Mouse (Mus musculus): ENCODE data around the gene Bcas3.

Gene Bcas3

DNA sequence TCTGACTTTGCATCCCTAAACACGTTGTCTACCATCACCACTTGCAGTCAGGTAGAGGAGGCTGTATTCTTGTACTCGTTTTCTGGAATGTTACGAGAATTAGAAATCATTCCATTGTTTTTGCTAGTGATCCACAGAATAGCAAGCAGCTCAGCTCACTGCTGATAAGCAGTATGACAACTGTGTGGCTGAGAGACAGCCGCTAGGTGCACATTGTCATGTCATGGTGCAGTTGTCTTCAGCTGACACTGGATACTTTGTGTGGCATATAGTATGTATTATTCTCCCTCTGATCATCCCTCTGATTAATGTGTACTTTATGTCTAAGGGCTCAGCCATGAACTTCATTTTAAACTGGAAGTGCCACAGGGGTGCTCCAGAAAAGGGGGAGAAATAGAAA is 190.3 kb downstream of the Bcas3 start:
- no peak for DNase-seq

DNA sequence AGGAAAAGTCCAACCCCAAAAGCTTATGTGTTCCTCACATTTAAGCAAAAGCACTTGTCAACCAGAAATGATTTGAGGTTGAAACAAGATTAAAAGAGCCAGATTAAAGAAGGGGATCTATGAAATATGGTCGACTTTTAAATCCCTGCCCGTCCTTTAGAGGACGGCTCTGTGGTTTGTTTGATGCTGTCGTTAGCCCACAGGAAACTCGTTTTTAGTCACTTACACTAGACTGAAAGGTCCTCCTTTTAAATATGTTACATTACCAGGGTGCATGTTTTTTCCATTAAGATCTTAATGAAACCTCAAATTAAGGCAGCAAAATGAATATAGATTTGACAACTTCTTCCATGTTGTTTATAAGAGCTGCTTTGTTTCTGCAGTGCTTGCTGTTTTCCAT is 192.6 kb downstream of the Bcas3 start:
- no peak for DNase-seq

DNA sequence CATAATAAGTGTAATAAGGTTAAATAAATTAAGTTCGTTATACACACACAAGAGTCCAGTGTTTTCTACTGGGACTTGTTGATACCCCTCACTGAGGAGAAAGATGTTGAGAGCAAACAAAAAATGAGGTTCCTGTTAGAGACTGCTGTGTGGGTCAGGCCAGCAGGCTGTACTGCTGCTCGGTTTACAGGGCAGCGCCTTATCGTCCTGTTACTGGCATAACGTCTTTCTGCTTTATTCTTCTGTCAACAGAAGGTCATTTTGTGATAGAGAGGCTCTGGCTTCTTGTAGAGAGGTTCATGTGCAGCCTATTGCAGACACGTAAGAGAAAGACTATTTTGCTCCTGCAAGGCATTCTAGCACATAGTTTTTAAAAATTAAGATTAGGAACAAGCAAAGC is 195.0 kb downstream of the Bcas3 start:
- no peak for DNase-seq

- DNase-seq, result no peak
These were observed 196.7 kb downstream of the Bcas3 start for GRCm38 (mm10) chr11:85549651-85550050.

- no peak for DNase-seq
These were observed 202.1 kb downstream of the Bcas3 start for GRCm38 (mm10) chr11:85555066-85555465.

DNA sequence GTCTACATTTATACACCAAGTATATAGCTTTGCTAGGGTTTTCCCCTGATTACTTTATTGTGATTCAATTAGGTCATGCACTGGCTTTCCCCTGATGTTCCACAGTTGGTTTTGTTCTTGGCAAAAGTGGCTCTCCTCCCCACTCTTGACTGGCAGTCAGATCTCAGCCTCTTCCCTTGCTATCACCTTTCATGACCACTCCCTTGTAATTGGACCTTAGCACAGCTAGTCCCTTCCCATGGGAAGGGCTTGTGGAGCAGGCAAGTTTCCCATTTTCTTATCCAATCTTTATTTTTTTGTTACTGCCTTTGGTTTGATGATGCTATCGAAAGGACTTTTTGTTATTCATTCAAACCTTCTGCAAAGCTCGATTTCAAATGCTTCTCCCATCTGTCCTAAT is 202.8 kb downstream of the Bcas3 start:
- DNase-seq, result no peak

DNA sequence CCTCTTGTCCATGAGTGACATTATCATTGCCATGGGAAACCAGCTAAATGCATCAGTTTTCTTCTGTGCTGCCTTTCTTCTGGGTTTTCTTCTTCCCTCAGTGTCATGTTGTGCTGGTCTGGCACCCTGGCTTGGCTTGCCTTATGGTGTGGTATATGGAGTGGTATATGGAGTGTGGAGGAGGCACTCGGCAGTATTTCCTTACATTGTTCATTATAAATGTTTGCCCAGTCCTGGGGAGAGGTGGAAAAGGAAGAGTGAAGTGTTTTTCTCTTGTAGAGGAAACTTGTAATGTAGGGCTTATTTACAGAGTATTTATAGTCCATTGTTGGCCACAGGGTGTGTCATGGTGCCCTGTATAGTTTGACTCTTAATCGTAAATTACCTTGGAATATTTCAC is 212.1 kb downstream of the Bcas3 start:
- DNase-seq, result no peak

GRCm38 (mm10) chr11:85571040-85571439 is 218.1 kb downstream of the Bcas3 start:
- DNase-seq, result no peak

DNA sequence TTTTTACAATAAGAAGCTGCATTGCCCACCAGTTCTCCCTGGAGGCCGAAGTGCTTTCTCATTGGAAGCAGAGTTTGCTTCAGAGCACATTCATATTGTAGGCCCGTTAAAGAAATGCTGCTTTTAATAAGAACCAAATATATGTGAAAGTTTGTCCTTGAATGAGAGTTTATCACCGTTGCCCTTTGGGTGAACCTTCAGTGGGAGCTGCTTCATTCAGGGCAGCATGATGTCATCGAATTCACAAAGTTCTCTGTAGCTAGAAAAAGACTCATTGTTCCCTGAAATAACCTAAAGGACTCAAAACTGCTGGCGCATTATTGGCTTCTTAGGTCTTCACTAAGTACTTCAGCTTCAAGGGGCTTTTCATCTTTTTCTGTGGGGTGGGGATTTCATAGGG is 219.0 kb downstream of the Bcas3 start:
- DNase-seq, result no peak

DNA sequence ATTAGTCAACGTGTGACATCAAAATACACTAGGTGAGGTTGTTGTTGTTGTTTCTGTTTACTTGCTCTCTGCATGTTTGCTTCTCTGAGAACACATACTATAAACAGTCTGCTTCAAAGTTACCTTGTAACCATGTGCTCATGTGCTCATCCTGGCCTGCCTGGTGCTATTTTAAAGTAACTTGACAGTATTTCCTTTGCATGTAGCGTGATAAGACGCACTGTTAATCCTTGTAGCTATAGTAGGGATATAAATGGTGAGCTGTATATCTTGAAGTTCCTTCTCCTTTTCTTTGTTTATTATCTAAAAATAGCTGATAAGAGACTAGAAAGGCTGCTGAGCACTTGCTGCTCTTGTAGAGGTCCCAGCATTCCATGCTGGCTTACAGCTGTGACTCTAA is 219.6 kb downstream of the Bcas3 start:
- DNase-seq, result no peak

DNA sequence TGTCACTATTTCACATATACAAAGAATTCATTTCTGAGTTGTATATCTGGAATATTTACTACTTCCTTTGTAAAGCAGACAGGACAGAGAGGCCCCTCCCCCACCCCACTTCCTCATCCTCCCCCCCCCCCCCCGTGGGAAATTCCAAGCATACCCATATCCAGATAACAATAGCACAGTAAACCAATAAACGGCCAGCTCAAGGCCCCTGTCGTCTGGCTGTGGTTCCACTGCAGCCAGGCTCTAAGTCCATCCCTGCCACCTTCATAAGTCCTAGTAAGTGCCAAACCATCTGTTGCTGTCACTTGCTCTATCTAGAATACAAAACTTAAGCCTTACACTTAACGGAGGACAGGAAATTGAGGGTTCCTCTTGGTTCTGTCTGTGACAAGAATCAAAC is 221.5 kb downstream of the Bcas3 start:
- DNase-seq, result no peak

- no peak for DNase-seq
These were observed 225.1 kb downstream of the Bcas3 start for GRCm38 (mm10) chr11:85577816-85578645.

DNA sequence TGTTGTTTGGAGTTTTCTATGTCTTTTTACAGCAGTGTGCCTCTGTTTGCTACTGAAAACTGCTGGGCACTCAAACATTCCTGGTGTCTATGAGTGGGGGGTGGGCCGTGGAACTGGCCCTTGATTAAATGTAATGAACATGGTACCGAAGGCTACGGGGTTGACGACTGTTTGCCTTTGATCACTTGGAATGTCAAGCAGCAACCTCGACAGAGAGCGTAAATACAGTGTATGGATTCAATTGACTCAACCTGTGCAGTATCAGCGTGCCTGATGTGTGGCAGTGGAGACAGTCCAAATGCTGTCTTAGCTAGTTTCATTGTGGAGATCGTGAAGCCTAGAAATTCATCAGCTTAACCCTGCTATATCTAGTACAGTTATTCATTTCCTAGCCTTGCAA is 231.1 kb downstream of the Bcas3 start:
- no peak for DNase-seq

DNA sequence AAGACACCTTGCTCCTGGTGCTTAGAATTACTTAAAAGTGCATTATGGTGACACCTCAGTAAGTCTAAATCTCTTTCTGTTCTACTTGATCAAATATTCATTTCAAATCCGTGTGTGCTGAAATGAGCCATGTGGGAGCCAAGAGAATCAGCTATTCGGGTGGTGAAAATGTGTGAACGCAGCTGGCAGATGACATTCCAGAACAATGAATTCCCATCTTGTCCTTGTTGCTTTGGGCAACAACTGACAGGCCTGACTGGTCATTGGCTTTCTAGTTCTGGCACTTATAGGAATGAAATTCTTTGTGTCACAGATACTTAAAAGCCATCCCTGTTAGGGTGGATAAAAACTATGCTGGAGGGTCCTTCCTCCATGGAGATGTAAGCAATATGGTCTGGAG is 240.7 kb downstream of the Bcas3 start:
- no peak for DNase-seq

DNA sequence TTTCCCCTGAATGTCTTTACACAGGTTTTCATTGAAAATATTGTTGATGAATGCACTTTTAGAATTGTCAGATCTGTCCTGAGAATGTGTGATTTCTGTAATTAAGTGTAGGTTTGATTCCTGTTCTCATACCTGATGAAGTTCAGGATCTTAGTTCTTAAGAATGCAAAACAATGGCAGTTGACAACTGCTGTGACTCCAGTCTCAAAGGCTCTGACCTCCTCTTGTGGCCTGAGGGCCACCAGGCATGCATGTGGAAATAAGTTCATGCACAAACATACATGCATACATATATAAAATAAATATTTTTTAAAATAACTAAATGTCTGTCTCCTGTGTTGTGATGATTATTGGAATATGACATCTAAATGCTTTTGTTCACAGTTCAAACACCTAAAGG is 246.3 kb downstream of the Bcas3 start:
- DNase-seq, result no peak

DNA sequence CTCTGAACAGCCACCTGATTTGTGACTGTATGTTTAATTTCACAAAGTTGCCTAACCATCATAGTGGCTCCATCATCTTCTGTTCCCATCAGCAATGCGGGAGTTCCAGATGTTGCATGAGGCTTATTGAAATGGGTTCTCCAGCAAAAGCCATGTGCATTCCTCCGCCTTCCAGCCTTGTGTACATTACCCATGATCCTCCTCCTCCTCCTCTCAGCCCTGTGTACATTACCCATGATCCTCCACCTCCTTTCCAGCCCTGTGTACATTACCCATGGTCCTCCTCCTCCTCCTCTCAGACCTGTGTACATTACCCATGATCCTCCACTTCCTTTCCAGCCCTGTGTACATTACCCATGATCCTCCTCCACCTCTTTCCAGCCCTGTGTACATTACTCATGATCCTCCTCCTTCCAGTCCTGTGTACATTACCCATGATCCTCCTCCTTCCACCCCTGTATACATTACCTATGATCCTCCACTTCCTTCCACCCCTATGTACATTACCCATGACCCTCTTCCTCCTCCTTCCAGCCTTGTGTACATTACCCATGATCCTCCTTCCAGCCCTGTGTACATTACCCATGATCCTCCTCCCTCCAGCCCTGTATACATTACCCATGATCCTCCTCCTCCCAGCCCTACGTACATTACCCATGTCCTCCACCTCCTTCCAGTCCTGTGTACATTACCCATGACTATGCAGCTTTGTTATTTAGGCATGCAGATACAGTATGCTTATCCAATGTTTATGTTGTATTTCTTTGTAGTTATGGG is 250.8 kb downstream of the Bcas3 start:
- DNase-seq, result no peak

DNA sequence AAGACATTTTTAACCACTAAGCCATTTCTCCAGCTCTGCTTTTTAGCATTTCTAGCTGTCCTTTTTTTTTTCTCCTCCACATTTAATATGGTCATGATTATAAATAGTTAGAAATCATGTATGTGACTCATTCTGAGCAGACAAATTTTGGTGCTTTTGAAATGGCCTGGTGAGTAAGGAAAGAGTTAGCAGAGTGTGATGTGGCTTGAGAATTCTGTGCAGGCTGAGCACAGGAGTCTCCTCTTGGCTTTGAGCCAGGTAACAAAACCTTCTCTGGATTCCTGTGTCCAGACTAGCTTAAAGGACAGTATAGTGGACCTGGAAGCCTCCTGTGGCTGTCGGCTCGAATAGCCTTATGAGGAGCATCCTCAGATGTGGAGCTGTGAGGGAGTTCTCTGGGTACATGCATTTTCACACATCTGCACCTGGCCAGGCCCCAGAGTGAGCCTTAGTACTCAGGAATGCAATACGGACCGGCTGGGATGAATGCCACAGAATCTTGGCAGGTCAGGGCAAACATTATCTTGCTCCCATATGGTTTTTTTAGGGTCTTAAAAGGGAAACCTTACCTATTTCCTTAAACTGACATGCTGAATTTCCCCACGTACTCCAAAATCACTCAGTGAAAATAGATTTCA is 256.5 kb downstream of the Bcas3 start:
- no peak for DNase-seq

- no peak for DNase-seq
These were observed 260.1 kb downstream of the Bcas3 start for GRCm38 (mm10) chr11:85613035-85613434.

GRCm38 (mm10) chr11:85613586-85613985 is 260.6 kb downstream of the Bcas3 start:
- no peak for DNase-seq

DNA sequence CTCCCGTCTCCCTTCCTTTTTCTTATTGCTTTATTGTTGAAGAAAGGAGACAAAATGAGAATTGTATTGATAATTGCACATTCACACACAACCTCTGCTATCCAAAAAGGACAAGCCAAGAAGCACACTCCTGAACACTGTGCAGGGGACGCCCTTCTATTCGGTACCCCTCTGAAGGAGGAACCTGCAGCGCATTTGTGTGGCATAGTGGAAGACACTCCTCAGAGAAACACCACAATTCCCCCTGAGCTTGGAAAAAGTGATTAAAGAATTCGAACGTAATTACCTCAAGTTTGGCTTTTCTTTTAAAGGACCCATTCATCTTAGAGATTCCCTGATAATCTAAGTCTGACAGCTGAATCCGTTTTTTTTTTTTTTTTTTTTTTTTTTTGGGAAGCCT is 261.5 kb downstream of the Bcas3 start:
- no peak for DNase-seq

DNA sequence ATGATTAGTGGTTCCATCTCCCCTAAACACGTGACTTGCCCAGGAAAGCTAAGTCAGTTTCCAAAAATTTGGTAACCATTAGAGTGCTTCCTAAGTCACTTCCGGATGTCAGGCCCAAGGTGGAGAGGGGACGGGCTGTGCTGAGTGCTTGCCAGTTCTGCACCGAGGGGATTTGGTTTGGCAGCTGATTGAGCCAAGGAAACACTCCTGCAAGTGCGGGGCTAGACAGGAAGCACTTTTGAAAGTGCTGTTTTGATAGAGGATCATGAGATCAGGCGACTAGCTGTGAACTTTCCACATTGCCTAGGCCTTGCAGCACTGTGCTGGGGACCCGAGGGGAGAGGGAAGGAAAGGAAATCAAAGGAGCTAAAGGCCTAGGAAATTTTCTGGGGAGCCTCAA is 262.5 kb downstream of the Bcas3 start:
- no peak for DNase-seq

GRCm38 (mm10) chr11:85621486-85621885 is 268.5 kb downstream of the Bcas3 start:
- no peak for DNase-seq

GRCm38 (mm10) chr11:85621994-85622393 is 269.0 kb downstream of the Bcas3 start:
- no peak for DNase-seq

- no peak for DNase-seq
These were observed 272.2 kb downstream of the Bcas3 start for GRCm38 (mm10) chr11:85625206-85625605.
